Mouse (Mus musculus) adrenal gland, postnatal 4 days (tissue): ENCODE measurements around the gene Gm5148. TPM values are rescaled to one million over a fixed set of nuclear protein-coding genes. Genes with fewer than 3 reads are reported as not detected.
A peak's percentile ranks its signal among the peaks of the same experiment; 100 is the strongest.

Experiments
- DNase-seq, 2 experiments: peaks; one replicate each; pipeline ENCODE4 v3.0.0; 2021 to 2022; ENCODE audit warnings: low spot score in 2 of 2, mixed read lengths in 2 of 2
- total RNA-seq, 2 experiments: library from RNA; stranded (reverse); gene quantifications; 2 replicates each; pipeline ENCODE4 v1.2.3; 2021

Gm5148 gene
- total RNA-seq, 2 experiments from 2014 or later = 0.40 to 1.1 TPM

DNA sequence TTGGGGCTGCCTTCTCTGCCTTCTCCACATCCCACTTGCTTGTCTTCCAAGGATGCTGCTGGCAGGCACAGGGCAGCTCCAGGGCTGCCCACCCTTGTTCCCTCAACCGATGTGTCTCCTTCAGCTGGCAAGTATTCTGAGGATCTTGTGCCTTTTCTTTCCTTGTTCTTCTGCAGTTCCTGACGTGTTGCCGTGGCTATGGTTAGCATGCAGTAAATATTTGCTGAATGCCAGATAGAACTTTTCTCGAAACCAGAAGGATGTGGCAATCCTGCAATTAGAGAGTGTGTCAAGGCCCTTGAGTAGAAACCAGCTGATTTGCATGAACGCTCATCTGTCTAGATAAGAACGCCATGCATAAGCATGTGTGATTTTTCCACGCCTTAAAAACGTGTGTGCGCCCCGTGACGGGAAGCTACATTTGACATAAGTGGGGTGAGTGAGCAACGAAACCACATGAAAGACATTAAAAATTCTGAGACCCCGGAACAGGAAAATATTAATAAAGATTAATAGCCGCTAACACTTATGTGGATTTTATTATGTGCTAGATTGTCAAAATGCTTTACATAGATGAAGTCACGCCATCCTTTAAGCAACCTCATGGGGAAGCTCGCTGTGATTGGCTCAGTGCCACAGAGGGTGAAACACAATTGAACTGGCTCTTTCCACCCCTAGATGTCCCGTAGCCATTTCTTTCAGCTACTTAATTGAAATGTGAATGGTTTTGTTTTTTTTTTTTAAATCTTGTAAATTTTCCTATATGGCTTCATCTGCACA lies 14.1 kb upstream of the Gm5148 start:
- DNase-seq = no peak

DNA sequence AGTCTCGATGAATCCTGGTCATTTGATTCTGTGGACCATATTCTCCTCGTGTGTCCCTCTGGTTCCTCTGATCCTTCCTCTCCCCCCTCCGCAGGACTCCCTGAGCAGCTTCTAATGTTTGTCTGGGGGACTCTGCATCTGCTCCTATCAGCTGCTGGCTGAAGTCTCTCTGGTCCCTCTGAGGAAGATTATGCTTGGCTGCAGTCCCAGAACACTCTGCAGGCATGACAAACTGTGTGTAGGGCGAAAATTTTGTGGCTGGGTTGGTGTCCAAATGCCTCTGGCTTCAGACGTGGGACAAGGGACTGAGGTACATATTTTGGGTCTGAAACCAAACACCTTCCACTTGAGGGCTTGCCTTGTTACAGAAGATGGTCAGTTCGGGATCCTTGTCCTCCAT lies 13.1 kb upstream of the Gm5148 start:
- no peak for DNase-seq

DNA sequence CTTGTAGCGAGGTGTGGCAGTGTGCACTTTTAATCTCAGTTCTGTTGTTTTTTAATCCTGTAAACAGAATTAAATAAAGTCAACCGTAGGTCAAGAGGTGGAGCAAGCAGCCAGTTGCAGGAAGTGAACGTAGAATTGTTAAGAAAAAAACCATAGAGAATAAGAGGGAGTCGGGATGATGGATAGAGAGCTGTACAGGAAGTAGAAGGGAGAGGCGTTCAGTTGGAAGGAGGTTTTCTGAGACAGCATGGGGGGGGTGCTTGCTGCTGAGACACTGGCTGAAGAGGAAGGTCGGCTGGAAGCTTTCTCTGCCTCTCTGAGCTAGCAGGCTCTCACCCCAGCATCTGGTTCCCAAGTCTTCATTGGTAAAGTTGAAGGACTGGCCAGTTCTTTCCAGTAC lies 10.9 kb upstream of the Gm5148 start:
- no peak for DNase-seq

DNA sequence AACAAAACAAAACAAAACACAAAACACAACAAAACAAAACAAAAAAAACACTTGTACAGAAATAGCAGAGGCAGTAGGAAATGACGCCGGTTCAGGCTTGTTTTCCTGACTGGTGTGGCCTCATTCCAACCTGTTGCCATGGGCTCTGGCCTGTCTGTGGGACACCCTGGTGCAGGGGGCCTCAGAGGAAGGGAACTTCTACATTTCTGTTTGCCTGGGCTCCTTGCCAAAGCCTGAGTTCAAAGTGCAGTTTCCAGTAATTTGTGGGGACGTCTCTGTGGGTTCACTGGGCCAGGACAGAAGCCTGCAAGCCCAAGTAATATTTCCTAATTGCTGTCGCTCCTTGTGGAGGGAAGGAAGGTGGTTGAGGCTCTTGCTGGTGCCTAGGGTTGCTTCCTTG lies 4.9 kb upstream of the Gm5148 start:
- peak in 1 of 2 experiments; percentile 44 for DNase-seq

DNA sequence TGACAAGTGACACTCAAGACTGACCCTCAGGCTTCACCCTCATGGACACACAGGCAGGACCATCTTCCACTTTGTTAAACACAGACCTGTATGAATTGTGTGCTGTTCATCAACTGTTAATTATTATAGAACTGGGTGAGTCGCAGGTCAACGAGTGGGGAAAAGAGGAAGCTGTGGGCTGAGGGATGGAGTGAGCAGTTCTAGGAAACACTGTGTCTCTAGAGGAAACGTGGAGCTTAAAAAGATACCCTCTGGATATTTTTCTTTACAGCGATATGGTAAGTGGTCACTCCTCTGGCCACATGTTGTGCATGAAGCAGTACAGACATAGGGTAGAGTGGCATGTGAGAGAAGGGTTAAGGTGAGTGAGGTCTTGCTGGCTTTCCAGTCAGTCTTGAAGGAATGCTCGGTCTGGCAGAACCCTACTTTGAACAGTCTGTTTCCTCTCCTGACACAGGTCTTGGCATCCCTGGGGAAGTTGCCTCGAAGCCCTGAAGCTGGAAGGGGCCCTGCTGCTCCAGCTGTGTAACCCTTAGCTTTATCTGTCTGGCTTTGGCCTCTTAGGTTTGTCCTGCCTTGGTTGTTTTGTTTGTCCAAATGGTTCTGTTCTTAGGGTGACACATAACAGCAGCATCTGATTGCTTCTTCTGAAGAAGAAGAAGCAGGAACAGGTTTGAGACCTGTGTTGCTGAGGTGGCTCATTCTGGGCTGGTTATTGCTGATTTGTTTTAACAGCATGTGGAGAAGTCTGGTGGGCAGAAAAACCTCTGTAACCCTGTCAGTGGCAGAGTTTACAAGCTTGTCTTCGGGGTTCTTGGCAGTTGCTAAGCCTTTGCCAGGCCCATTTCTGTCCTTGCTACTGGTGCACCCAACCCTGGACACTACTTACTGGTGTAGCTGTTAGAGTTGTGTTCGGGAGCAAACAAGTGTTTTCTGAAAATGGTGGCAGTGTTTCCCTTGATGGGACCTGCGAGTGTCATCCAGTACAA lies 4.1 kb upstream of the Gm5148 start:
- DNase-seq = no peak

DNA sequence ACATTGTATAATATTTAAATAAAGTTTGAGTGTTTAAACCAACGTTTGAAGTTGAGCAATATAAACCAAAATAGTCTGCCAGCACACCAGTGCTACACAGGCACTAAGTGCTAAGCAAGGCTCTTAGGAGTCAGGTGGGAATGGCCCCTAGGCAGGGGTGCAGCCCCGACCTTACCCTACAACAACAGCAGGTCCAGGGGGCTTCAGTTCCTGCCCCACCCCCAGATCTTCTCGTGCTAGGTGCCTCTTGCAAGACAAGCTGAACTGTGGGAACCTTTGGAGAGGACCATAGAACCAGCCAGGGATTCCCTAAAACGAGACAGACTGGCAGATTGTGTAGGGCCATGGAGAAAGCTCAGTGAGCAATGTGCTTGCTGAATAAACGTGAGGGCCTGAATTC lies 3.1 kb upstream of the Gm5148 start:
- no peak for DNase-seq

DNA sequence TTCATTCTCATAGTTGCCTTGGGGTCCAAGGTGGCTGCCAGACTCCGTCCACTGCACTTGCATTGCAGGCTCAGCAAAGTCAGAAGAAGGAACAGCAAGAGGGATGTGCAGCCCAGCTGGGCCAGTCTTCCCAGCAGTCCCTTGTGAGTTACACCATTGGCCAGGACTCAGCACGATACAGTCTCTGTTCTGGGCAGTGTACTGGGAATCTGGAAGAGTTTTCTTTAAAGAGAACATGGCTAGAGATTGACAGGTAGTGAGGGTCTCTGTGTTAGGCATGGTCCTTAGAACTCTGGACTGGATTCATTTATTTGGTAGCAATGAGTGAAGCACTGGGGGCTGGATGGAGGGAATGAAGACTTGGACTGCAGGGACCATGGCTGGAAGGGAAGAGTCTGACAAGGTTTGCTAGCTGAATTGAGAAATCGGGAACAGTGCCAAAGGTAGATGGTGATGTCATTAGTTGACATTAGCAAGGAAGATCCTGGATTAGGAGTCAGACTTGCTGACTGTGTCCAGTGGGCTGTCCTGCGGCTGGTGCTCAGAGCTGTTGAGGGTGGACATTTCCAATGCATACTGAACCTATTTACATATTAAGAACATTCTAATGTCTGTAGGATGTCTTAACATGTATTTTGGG lies 2.3 kb upstream of the Gm5148 start:
- DNase-seq = no peak

DNA sequence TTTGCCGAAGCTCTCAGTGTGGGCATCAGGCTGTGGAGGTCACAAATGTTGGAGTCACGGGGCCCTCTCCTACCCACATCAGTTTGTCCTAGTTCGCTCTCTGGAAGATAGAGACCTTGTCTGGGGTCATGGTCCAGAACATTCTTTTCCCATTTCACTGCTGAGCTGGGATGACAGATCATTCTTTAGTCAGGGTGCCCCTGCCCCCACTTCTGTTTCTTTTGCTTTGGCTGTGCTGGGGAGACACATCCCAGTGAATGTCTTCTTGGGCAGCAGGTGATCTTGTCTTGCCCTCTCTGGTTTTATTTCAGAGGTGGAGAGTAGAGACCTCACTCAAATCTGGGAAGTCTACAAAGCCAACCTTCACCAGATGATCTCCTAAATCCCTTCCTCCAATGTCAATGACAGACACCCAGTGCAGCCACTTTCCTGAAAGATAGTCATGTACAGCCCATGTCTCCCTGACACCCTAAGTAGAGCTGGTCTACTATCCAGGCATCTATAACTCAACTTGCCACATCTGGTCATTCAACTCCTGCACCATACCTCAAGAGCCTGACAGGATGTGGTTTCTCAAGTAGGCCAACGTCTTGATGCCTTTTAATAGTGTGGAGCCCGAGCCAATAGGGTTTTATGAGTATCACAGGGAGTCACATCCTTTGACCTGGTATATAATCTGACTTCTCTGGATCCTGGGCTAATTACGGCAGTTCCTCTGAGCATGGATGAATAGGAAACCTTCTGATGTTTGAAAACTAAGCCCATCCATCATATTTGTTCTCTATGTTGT lies 851 bp upstream of the Gm5148 start:
- no peak for DNase-seq

DNA sequence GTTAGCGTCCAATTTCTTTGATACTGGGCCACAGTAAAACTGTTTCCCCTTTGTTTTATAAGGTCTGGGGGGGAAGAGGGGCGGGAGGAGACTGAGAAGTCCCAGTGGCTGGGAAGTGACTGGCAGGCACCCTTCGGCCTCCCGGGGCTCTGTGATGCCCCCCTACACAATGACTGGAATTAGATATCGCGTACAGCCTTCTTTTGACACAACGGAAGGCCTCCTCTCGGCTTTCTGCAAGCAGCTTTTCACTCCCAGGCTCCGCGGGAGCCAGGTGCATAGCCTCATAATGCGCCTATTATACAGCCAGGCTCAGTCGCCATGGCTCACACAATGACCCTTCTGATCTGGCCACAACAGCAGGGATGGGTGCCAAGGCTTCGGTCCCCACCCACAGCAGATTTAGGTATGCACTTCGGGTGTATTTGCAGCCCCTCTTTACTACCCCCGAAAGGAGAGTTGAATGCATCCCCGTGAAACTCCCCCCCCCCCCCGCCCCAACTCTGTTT lies 574 bp downstream of the Gm5148 start:
- DNase-seq = no peak

DNA sequence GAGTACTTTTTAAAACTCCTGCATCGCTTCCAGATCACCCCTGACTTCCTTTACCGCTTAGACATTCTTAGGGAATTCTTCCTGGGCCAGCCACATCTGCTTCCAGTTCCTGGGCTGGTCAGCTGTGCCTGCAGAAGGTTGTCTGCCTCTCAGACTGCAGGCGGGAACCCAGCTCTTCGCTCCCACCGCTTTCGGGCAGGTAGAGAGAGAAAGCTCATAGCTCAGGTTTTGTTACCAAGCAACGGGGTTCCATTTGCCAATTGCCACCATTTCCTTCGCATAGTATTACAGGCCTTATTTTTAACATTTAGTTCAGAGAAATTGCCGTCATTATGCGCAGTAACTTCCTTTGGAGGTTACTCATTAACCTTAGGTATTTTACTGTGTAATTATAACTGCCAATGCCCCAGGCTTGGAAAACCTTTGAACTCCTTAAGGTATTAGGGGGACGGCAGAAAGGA lies 1.2 kb downstream of the Gm5148 start:
- DNase-seq = no peak

DNA sequence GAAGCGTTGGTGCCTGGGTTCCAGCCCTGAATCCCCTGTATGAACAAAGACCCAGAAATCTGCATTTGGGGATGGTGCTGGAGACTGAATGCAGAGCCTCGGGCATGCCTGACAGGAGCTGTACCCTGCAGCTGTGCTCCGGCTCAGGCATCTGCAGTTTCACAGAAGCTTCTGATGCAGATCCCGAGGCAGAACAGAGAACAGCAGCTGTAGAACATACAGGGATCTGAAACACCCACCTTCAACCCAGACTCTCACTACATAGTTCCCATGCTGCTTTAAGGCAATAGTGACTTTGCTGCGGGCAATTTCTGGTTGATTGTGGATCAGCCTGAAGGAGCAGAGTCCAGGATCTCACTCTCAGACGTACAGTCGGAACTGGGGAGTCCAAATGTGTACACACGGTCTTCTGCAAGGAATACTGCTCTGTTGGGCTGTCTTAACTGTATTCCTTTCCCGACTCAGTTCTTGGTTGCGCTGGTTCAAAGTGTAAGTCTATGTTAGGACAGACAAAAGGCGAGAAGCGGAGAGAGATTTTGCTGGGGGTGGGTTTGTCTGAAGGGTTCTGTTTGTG lies 1.7 kb downstream of the Gm5148 start:
- no peak for DNase-seq

DNA sequence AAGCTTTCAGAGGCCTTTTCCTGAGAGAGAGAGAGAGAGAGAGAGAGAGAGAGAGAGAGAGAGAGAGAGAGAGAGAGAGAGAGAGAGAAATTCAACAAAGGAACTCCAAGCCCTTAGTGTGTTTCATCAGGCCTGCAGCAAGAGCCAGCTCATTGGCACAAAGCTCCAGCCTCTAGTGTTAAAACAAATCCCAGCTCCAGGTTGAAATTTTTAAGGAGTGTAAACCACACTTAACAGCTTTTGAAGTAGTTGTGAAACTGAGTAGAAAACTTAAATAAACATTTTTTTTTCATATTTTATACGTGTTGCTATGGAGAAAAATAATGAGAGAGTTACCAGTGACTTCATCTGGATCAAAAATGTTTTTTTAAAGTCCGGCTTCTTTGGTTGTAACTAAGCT lies 7.3 kb downstream of the Gm5148 start:
- DNase-seq = no peak

DNA sequence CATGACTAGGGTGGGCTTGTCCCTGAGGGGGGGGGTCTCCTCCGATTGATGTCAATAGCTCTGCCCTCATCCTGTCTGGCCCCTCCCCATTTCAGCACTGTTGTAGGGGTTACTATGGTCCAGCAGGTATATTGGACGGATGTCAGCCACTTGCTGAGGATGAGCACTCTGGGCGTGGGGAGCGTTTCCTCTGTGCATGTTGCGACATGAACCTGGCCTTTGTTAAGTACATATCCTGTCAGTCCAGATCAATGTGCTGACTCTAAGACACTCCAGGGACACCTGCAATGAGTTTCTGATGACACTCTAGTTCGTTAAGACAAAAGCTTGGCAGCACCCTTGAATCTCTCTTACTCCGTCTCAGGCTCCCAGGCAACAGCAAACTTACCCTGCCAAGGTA lies 8.6 kb downstream of the Gm5148 start:
- no peak for DNase-seq

DNA sequence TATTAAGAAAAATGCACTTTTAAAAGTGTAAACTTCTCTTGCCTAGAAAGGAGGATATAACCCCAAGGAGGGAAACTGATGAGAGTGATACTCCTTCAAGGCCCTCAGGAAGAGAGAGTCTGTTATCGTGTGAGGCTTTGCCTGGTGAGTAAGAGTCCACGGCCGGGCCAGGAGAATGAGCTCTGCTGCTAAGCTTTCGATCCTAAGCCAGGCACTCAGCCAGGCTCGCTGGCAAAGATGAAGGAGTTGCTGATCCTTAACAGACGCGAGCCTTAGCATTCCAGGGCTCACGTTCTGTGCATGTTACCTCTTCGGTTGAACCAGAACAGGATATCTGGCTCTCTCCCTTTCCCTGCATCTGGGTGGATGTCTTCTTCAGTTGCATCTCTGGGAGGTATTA lies 11.8 kb downstream of the Gm5148 start:
- DNase-seq = no peak

DNA sequence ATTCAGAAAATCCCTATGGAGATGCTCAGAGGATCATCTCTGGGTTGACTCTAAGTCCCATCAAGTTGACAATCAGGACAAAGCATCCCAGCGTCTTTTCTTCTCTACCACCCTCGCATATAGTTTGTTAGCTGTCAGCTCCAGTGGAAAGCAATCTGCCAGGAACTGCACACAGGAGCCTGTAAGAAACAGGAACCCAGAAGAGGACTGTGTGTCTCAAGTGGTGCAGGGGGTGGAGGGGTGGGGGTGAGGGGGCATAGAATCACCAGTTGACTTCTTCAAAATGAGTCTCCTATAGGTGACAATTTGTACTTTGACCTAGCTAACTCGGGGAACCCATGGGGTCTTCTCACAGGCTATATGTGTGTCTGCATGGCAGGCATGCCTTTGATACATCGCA lies 12.7 kb downstream of the Gm5148 start:
- DNase-seq = no peak

DNA sequence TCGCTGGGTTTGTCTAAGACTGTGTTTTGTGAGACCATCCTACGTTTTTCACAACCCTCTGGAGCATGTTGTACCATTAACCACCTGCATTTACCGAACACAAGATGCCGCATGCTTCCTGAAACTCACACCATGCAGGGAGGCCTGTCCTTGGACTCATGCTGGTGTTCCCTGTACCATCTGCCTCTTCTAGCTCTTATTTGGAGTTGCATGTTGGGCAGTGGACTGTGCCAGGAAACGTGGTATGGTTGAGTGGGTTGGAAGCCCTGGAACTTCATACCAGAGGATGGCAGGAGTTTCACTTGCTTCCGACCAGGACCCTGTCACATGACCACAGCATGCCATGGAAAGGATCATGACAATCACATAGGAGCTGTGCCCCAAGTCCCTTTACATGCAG lies 16.5 kb downstream of the Gm5148 start:
- DNase-seq = no peak

DNA sequence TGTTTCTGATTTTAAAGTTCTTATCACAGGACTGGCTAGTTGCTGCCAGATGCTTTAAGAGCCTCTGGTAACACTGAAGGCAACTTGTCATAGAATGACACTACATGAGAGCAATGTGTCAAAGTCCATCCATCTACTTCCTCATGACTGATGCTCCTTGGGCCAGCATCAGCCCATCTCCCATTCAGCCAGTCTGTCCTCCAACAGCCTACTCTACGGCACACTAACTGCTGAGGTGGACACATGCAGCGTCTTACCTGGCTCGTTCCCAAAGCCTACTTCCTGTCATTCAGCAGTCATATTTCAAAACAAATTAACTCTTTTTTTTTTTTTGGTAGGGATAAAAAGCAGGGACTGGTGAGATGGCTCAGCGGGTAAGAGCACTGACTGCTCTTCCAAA lies 17.9 kb downstream of the Gm5148 start:
- no peak for DNase-seq

DNA sequence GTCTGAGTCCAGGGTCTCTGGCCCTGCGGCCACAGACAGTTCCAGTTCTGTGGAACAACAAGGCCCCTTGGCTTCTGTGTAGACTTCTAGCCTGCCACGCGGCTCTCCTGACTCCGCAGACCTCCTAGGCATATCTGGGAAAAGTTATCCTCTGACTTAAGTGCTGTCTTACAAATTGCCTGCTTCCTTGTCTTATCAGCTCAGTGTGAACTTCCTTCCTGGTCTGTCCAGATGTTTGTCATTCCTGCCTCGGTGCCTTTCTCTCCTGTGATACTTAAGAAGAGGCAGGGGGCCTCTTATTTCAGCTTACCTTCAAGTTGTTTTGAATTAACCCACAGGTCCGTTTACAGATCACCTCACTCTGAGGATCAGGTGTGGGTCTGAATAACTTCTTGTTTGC lies 18.9 kb downstream of the Gm5148 start:
- DNase-seq = no peak

DNA sequence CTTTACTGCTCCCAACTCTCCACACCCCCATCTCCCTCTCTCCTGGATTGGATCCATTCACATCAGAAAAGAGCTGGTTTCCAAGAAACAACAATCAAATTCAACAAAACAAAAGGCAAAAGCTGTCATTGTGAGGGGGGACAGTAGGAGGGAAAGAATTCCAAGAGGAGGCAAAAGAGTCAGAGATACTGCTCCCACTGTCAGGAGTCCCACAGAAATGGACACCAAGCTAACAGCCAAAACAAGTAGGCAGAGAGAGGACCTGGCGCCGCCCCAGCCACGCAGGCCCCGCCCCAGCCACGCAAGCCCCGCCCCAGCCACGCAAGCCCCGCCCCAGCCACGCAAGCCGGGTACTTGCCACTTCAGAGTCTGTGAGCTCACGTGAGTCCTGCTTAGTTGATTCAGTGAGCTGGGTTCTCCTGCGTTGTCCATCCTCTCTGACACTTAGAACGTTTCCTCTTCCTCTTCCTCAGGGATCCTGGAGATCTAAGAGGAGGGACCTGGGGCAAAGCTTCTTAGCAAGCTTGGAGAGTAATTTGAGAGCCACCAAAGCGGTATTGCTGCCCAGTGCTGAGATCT lies 19.5 kb downstream of the Gm5148 start:
- no peak for DNase-seq

DNA sequence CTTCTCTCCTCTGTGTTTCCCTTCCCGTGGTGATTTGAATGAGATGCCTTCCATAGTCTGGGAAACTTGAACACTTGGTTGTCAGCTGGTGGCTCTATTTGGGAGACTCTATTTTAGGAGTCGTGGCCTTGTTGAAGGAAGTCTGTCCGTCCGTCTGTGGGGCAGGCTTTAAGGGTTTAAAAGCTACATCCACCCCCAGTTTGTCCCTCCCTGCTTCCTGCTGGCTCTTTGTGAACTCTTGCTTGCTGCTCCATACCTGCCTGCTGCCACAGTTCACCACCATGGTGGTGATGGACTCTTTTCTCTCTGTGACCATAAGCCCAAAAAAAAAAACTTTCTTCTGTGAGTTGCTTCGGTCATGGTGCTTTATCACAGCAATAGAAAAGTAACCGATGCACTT lies 21.2 kb downstream of the Gm5148 start:
- no peak for DNase-seq
